Mouse (Mus musculus): ENCODE measurements around the gene Ankrd13b.

The Ankrd13b gene

GRCm38 (mm10) chr11:77492311-77492871, 2.9 kb upstream of the Ankrd13b start:
- DNase-seq (ENCODE audit: low spot score in 2 of 2) = no peak

GRCm38 (mm10) chr11:77491502-77492291, 2.2 kb upstream of the Ankrd13b start:
- DNase-seq (ENCODE audit: low spot score in 2 of 2) = peak in 1 of 2 experiments; percentile 67

GRCm38 (mm10) chr11:77491123-77491501, 1.6 kb upstream of the Ankrd13b start:
- peak in 1 of 2 experiments; percentile 84 for DNase-seq (ENCODE audit: low spot score in 2 of 2)

GRCm38 (mm10) chr11:77490451-77490850, 973 bp upstream of the Ankrd13b start:
- no peak for DNase-seq (ENCODE audit: low spot score in 2 of 2)

- DNase-seq (ENCODE audit: low spot score in 2 of 2) = no peak
Measured at GRCm38 (mm10) chr11:77488771-77489581, 502 bp downstream of the Ankrd13b start.

- DNase-seq (ENCODE audit: low spot score in 2 of 2) = no peak
Measured at GRCm38 (mm10) chr11:77486798-77487197, 2.7 kb downstream of the Ankrd13b start.

- DNase-seq (ENCODE audit: low spot score in 2 of 2) = no peak
Measured at GRCm38 (mm10) chr11:77485229-77485628, 4.2 kb downstream of the Ankrd13b start.

GRCm38 (mm10) chr11:77483510-77484255, 5.8 kb downstream of the Ankrd13b start:
- DNase-seq (ENCODE audit: low spot score in 2 of 2) = no peak

GRCm38 (mm10) chr11:77483043-77483442, 6.4 kb downstream of the Ankrd13b start:
- DNase-seq (ENCODE audit: low spot score in 2 of 2) = no peak

GRCm38 (mm10) chr11:77476895-77477294, 12.6 kb downstream of the Ankrd13b start:
- no peak for DNase-seq (ENCODE audit: low spot score in 2 of 2)

GRCm38 (mm10) chr11:77476216-77476615, 13.3 kb downstream of the Ankrd13b start:
- DNase-seq (ENCODE audit: low spot score in 2 of 2) = no peak

- DNase-seq (ENCODE audit: low spot score in 2 of 2) = no peak
Measured at GRCm38 (mm10) chr11:77472775-77473174, 16.7 kb downstream of the Ankrd13b start.

- no peak for DNase-seq (ENCODE audit: low spot score in 2 of 2)
Measured at GRCm38 (mm10) chr11:77471407-77471806, 18.1 kb downstream of the Ankrd13b start.

GRCm38 (mm10) chr11:77468397-77468796, 21.1 kb downstream of the Ankrd13b start:
- DNase-seq (ENCODE audit: low spot score in 2 of 2) = no peak

- DNase-seq (ENCODE audit: low spot score in 2 of 2) = peak in 1 of 2 experiments; percentile 66
Measured at GRCm38 (mm10) chr11:77467784-77468183, 21.7 kb downstream of the Ankrd13b start.

- peak; percentile 50 to 73 for DNase-seq (ENCODE audit: low spot score in 2 of 2)
Measured at GRCm38 (mm10) chr11:77467157-77467556, 22.3 kb downstream of the Ankrd13b start.

- DNase-seq (ENCODE audit: low spot score in 2 of 2) = no peak
Measured at GRCm38 (mm10) chr11:77466544-77466943, 22.9 kb downstream of the Ankrd13b start.

- DNase-seq (ENCODE audit: low spot score in 2 of 2) = no peak
Measured at GRCm38 (mm10) chr11:77465111-77465510, 24.4 kb downstream of the Ankrd13b start.

GRCm38 (mm10) chr11:77464684-77465083, 24.8 kb downstream of the Ankrd13b start:
- DNase-seq (ENCODE audit: low spot score in 2 of 2) = peak; percentile 33 to 35

- DNase-seq (ENCODE audit: low spot score in 2 of 2) = no peak
Measured at GRCm38 (mm10) chr11:77463786-77464185, 25.7 kb downstream of the Ankrd13b start.

GRCm38 (mm10) chr11:77463101-77463445, 26.4 kb downstream of the Ankrd13b start:
- DNase-seq (ENCODE audit: low spot score in 2 of 2) = no peak
